Mouse (Mus musculus) heart, embryonic 13.5 days (tissue): ENCODE data around the gene Galntl6. TPM values are rescaled to one million over a fixed set of nuclear protein-coding genes. Genes with fewer than 3 reads are reported as not detected.

Source experiments
- ATAC-seq: fragments of 200-750 bp; cut with Nextera tagmentation; 2 replicates; pipeline ENCODE4 v1.8.0; 2017; ENCODE audit warnings: moderate TSS enrichment; ENCODE audit not compliant: insufficient number of reproducible peaks, low FRiP score, low TSS enrichment; ENCODE audit errors: extremely low read depth
- H3K27ac ChIP-seq: fragments of 300-500 bp; sonication (generic); replicated peaks from 2 replicates; pipeline ENCODE4 v1.5.1; 2015; ENCODE audit warnings: moderate library complexity, mild to moderate bottlenecking, inconsistent platforms
- H3K27me3 ChIP-seq: fragments of 300-500 bp; sonication (generic); replicated peaks from 2 replicates; pipeline ENCODE4 v1.6.1; 2015; ENCODE audit warnings: mild to moderate bottlenecking, inconsistent platforms
- H3K36me3 ChIP-seq: fragments of 300-500 bp; sonication (generic); 2 replicates; pipeline ENCODE4 v1.6.1; 2015; ENCODE audit warnings: mild to moderate bottlenecking, inconsistent platforms
- H3K4me1 ChIP-seq: fragments of 300-500 bp; sonication (generic); 2 replicates; pipeline ENCODE4 v1.6.1; 2015; ENCODE audit warnings: inconsistent platforms
- H3K4me2 ChIP-seq: fragments of 300-500 bp; sonication (generic); 2 replicates; pipeline ENCODE4 v1.6.1; 2015; ENCODE audit warnings: inconsistent platforms, mild to moderate bottlenecking, moderate library complexity
- H3K4me3 ChIP-seq: fragments of 300-500 bp; sonication (generic); 2 replicates; pipeline ENCODE4 v1.5.1; 2015; ENCODE audit warnings: moderate library complexity, mild to moderate bottlenecking, inconsistent platforms
- H3K9ac ChIP-seq: fragments of 300-500 bp; sonication (generic); 2 replicates; pipeline ENCODE4 v1.6.1; 2015; ENCODE audit warnings: inconsistent platforms, mild to moderate bottlenecking, moderate library complexity
- H3K9me3 ChIP-seq: fragments of 300-500 bp; sonication (generic); 2 replicates; pipeline ENCODE4 v1.6.1; 2016; ENCODE audit warnings: inconsistent platforms
- WGBS: fragments of 180-500 bp; shearing (Covaris S2); methylation state at CpG from one replicate; pipeline ENCODE4 v1.1.7; 2015; ENCODE audit warnings: mixed read lengths; 5-methylcytosine and 5-hydroxymethylcytosine counted together
- polyA plus RNA-seq: library from polyadenylated mRNA; unstranded; fragments of >200 nt; fragmentation: Nextera tagmentation; extraction: Ambion mirVana; gene quantifications from 2 replicates; pipeline ENCODE4 v1.2.1, GENCODE M21; 2015

The Galntl6 gene
- polyA plus RNA-seq, 1 experiment from 2014 or later = 0.35 TPM

- no peaks in the 10 kb centered on the region for H3K36me3 ChIP-seq
- no peak for ATAC-seq
- no peak overlapping the region for H3K27ac ChIP-seq
- no peak overlapping the region for H3K4me2 ChIP-seq
- H3K9me3 ChIP-seq = no peaks in the 10 kb centered on the region
- no peaks in the 10 kb centered on the region for H3K27me3 ChIP-seq
- WGBS = 86% methylated on average over 4 of the region's 4 CpGs
- H3K4me3 ChIP-seq = no peak overlapping the region
- H3K9ac ChIP-seq = no peak overlapping the region
- no peaks in the 10 kb centered on the region for H3K4me1 ChIP-seq
Measured at GRCm38 (mm10) chr8:58074611-58075010, 837.8 kb downstream of the Galntl6 start.

GRCm38 (mm10) chr8:58073733-58074132 is 838.7 kb downstream of the Galntl6 start:
- no peak for ATAC-seq
- Histone ChIP-seq H3K4me1 (no peaks in the 10 kb centered on the region), H3K9me3 (no peaks in the 10 kb centered on the region), H3K9ac (no peak overlapping the region), H3K4me3 (no peak overlapping the region), H3K36me3 (no peaks in the 10 kb centered on the region), H3K4me2 (no peak overlapping the region), H3K27ac (no peak overlapping the region), H3K27me3 (no peaks in the 10 kb centered on the region)
- WGBS = 81% methylated on average over 1 of the region's 1 CpGs

- Histone ChIP-seq H3K4me3 (no peak overlapping the region), H3K27me3 (no peaks in the 10 kb centered on the region), H3K27ac (no peak overlapping the region), H3K4me2 (no peak overlapping the region), H3K9ac (no peak overlapping the region), H3K9me3 (no peaks in the 10 kb centered on the region), H3K4me1 (no peaks in the 10 kb centered on the region), H3K36me3 (no peaks in the 10 kb centered on the region)
- WGBS = 71% methylated on average over 3 of the region's 3 CpGs
- no peak for ATAC-seq
Measured at GRCm38 (mm10) chr8:58032271-58032670, 880.2 kb downstream of the Galntl6 start.

GRCm38 (mm10) chr8:58025558-58025957 is 886.9 kb downstream of the Galntl6 start:
- ATAC-seq = no peak
- no peaks in the 10 kb centered on the region for H3K36me3 ChIP-seq
- H3K4me1 ChIP-seq = no peaks in the 10 kb centered on the region
- no peak overlapping the region for H3K4me3 ChIP-seq
- WGBS = 75% methylated on average over 4 of the region's 4 CpGs
- no peak overlapping the region for H3K4me2 ChIP-seq
- no peaks in the 10 kb centered on the region for H3K27me3 ChIP-seq
- H3K27ac ChIP-seq = no peak overlapping the region
- H3K9ac ChIP-seq = no peak overlapping the region
- H3K9me3 ChIP-seq = no peaks in the 10 kb centered on the region

GRCm38 (mm10) chr8:58025094-58025493 is 887.3 kb downstream of the Galntl6 start:
- H3K4me2 ChIP-seq = no peak overlapping the region
- no peak for ATAC-seq
- no peak overlapping the region for H3K4me3 ChIP-seq
- WGBS = 73% methylated on average over 1 of the region's 1 CpGs
- no peak overlapping the region for H3K9ac ChIP-seq
- H3K9me3 ChIP-seq = no peaks in the 10 kb centered on the region
- H3K27me3 ChIP-seq = no peaks in the 10 kb centered on the region
- no peaks in the 10 kb centered on the region for H3K4me1 ChIP-seq
- no peak overlapping the region for H3K27ac ChIP-seq
- H3K36me3 ChIP-seq = no peaks in the 10 kb centered on the region

- Histone ChIP-seq H3K27ac (no peak overlapping the region), H3K4me1 (no peaks in the 10 kb centered on the region), H3K9ac (no peak overlapping the region), H3K9me3 (no peaks in the 10 kb centered on the region), H3K4me2 (no peak overlapping the region), H3K27me3 (no peaks in the 10 kb centered on the region), H3K4me3 (no peak overlapping the region), H3K36me3 (no peaks in the 10 kb centered on the region)
- ATAC-seq = no peak
- 60% methylated on average over 2 of the region's 2 CpGs for WGBS
Measured at GRCm38 (mm10) chr8:58023426-58024176, 888.8 kb downstream of the Galntl6 start.

- Histone ChIP-seq H3K9ac (no peak overlapping the region), H3K27ac (no peak overlapping the region), H3K27me3 (no peaks in the 10 kb centered on the region), H3K4me1 (no peaks in the 10 kb centered on the region), H3K4me3 (no peak overlapping the region), H3K36me3 (no peaks in the 10 kb centered on the region), H3K4me2 (no peak overlapping the region), H3K9me3 (no peaks in the 10 kb centered on the region)
- 68% methylated on average over 1 of the region's 1 CpGs for WGBS
- no peak for ATAC-seq
Measured at GRCm38 (mm10) chr8:57989428-57990171, 922.8 kb downstream of the Galntl6 start.

- H3K4me2 ChIP-seq = no peak overlapping the region
- no peaks in the 10 kb centered on the region for H3K27me3 ChIP-seq
- no peak overlapping the region for H3K4me3 ChIP-seq
- peaks cover 3% of the 10 kb centered on the region; the same call in 1 of the 2 replicates for H3K4me1 ChIP-seq
- H3K36me3 ChIP-seq = no peaks in the 10 kb centered on the region
- no peak for ATAC-seq
- no peak overlapping the region for H3K27ac ChIP-seq
- H3K9me3 ChIP-seq = no peaks in the 10 kb centered on the region
- WGBS = 77% methylated on average over 4 of the region's 4 CpGs
- no peak overlapping the region for H3K9ac ChIP-seq
Measured at GRCm38 (mm10) chr8:57977372-57977771, 935.1 kb downstream of the Galntl6 start.

- Histone ChIP-seq H3K9ac (no peak overlapping the region), H3K27ac (no peak overlapping the region), H3K36me3 (no peaks in the 10 kb centered on the region), H3K4me2 (no peak overlapping the region), H3K4me1 (peaks cover 3% of the 10 kb centered on the region; the same call in 1 of the 2 replicates), H3K9me3 (no peaks in the 10 kb centered on the region), H3K27me3 (no peaks in the 10 kb centered on the region), H3K4me3 (no peak overlapping the region)
- ATAC-seq = no peak
- 30% methylated on average over 2 of the region's 2 CpGs for WGBS
Measured at GRCm38 (mm10) chr8:57974093-57974492, 938.3 kb downstream of the Galntl6 start.

- no peak for ATAC-seq
- WGBS = 59% methylated on average over 3 of the region's 3 CpGs
- Histone ChIP-seq H3K27me3 (no peaks in the 10 kb centered on the region), H3K36me3 (no peaks in the 10 kb centered on the region), H3K4me1 (peaks cover 3% of the 10 kb centered on the region; the same call in 1 of the 2 replicates), H3K9me3 (no peaks in the 10 kb centered on the region), H3K4me3 (no peak overlapping the region), H3K27ac (no peak overlapping the region), H3K4me2 (no peak overlapping the region), H3K9ac (no peak overlapping the region)
Measured at GRCm38 (mm10) chr8:57972832-57973231, 939.6 kb downstream of the Galntl6 start.

- Histone ChIP-seq H3K27ac (no peak overlapping the region), H3K4me2 (no peak overlapping the region), H3K4me3 (no peak overlapping the region), H3K36me3 (no peaks in the 10 kb centered on the region), H3K9me3 (no peaks in the 10 kb centered on the region), H3K9ac (no peak overlapping the region), H3K27me3 (no peaks in the 10 kb centered on the region), H3K4me1 (no peaks in the 10 kb centered on the region)
- WGBS = 23% methylated on average over 6 of the region's 6 CpGs
- no peak for ATAC-seq
Measured at GRCm38 (mm10) chr8:57966676-57967075, 945.8 kb downstream of the Galntl6 start.

GRCm38 (mm10) chr8:57965508-57965907 is 946.9 kb downstream of the Galntl6 start:
- H3K4me2 ChIP-seq = no peak overlapping the region
- H3K9ac ChIP-seq = no peak overlapping the region
- no peaks in the 10 kb centered on the region for H3K36me3 ChIP-seq
- H3K27ac ChIP-seq = no peak overlapping the region
- 42% methylated on average over 5 of the region's 5 CpGs for WGBS
- no peaks in the 10 kb centered on the region for H3K27me3 ChIP-seq
- no peak overlapping the region for H3K4me3 ChIP-seq
- no peaks in the 10 kb centered on the region for H3K4me1 ChIP-seq
- H3K9me3 ChIP-seq = no peaks in the 10 kb centered on the region
- no peak for ATAC-seq
